Mouse (Mus musculus): ENCODE results near the gene Rnf168. TPM values are rescaled to one million over a fixed set of nuclear protein-coding genes. Genes with fewer than 3 reads are reported as not detected.
A peak's percentile ranks its signal among the peaks of the same experiment; 100 is the strongest.

Rnf168 gene
- polyA plus RNA-seq, 1 experiment from 2014 or later, result 24.0 TPM

- H3K27me3 ChIP-seq (ENCODE audit: insufficient read depth, poor library complexity, severe bottlenecking), result no peaks in the 10 kb centered on the region
- WGBS, result under 1% methylated on average over 52 of the region's 52 CpGs
- no peaks in the 10 kb centered on the region for H3K36me3 ChIP-seq
- peak; percentile 98 for DNase-seq (ENCODE audit: low spot score)
- H3K27ac ChIP-seq, result peak within 1 kb of the TSS; percentile 98
- peak within 1 kb of the TSS; percentile 72 for H3K4me3 ChIP-seq
- peaks cover 24% of the 10 kb centered on the region for H3K4me1 ChIP-seq (replicated peaks)
- H3K9me3 ChIP-seq, result no peaks in the 10 kb centered on the region
These were observed 54.8 kb downstream of the Rnf168 start, which contains the start of gene Ubxn7 for GRCm38 (mm10) chr16:32332040-32332555. TSS of gene Ubxn7 (plus strand) at chr16:32332257.

- under 1% methylated on average over 54 of the region's 54 CpGs for WGBS
- H3K36me3 ChIP-seq, result no peaks in the 10 kb centered on the region
- DNase-seq (ENCODE audit: low spot score), result peak; percentile 75
These were observed 55.6 kb downstream of the Rnf168 start for GRCm38 (mm10) chr16:32332556-32333511.

GRCm38 (mm10) chr16:32335146-32335545 lies 57.9 kb downstream of the Rnf168 start:
- 90% methylated on average over 5 of the region's 5 CpGs for WGBS
- Histone ChIP-seq H3K27ac (no peak overlapping the region), H3K9me3 (no peaks in the 10 kb centered on the region), H3K4me1 (replicated peaks) (peaks cover 24% of the 10 kb centered on the region), H3K4me3 (no peak overlapping the region), H3K36me3 (no peaks in the 10 kb centered on the region), H3K27me3 (ENCODE audit: insufficient read depth, poor library complexity, severe bottlenecking) (no peaks in the 10 kb centered on the region)
- DNase-seq (ENCODE audit: low spot score), result no peak

More at GRCm38 (mm10) chr16:32332556-32333511, 55.6 kb downstream of the Rnf168 start:
- Histone ChIP-seq H3K27ac (peak overlapping the region; percentile 98), H3K4me3 (peak overlapping the region; percentile 72), H3K27me3 (ENCODE audit: insufficient read depth, poor library complexity, severe bottlenecking) (no peaks in the 10 kb centered on the region), H3K9me3 (no peaks in the 10 kb centered on the region), H3K4me1 (replicated peaks) (peaks cover 24% of the 10 kb centered on the region)

DNA sequence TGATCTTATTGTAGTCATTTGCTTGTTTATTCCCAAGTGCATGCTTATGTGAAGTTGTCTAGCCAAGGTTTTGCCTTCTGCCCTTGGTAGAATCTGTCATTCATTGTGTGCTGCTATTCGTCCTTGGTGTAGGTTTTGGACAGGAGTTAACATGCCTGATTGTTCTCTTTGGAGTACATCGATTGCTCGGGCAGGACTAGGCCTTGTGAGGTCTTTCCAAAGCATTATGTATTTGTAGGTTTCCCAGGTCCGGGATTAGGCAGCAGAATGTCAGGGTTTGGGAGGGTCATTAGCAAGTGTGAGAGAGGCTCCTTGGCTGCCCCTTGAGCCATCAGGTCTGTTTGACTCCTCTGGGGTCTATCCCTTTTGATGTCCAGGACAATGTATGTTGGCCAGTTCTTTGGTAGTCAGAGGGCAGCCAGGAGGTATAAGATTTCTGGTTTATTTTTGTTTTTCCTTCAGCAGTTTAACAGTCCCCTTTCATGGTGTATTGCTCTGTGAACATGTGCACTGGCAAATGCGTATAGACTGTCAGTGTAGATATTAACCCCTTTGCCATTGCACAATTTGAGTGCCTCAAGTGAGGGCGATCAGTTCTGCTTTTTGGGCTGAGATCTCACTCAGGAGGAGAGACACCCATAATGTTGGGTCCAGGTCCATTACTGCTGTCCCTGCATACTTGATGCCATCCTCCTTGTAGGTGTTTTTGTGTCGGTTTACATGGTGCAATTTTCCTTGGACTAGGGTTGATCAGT lies 58.9 kb downstream of the Rnf168 start:
- Histone ChIP-seq H3K36me3 (no peaks in the 10 kb centered on the region), H3K4me1 (replicated peaks) (peaks cover 16% of the 10 kb centered on the region), H3K4me3 (no peak overlapping the region), H3K27me3 (ENCODE audit: insufficient read depth, poor library complexity, severe bottlenecking) (no peaks in the 10 kb centered on the region), H3K9me3 (no peaks in the 10 kb centered on the region), H3K27ac (no peak overlapping the region)
- 81% methylated on average over 7 of the region's 7 CpGs for WGBS
- DNase-seq (ENCODE audit: low spot score), result no peak

DNA sequence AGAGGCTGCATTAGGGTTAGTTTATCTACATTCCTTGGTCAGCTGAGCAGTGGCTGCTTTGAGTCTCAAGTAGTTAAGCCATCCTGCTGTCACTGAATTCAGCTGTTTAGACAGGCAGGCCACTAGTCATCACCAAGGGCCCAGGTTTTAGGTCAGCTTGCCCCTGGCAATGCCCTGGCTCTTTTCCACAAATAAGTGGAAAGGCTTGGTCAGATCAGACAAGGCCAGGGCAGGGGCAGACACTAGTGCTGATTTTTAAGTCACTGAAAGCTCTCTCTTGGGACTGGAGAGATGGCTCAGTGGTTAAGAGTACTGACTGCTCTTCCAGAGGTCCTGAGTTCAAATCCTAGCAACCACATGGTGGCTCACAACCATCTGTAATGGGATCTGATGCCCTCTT lies 59.7 kb downstream of the Rnf168 start:
- peaks cover 11% of the 10 kb centered on the region for H3K4me1 ChIP-seq (replicated peaks)
- H3K4me3 ChIP-seq, result no peak overlapping the region
- no peak for DNase-seq (ENCODE audit: low spot score)
- H3K27me3 ChIP-seq (ENCODE audit: insufficient read depth, poor library complexity, severe bottlenecking), result no peaks in the 10 kb centered on the region
- H3K27ac ChIP-seq, result no peak overlapping the region
- no peaks in the 10 kb centered on the region for H3K9me3 ChIP-seq
- no peaks in the 10 kb centered on the region for H3K36me3 ChIP-seq

DNA sequence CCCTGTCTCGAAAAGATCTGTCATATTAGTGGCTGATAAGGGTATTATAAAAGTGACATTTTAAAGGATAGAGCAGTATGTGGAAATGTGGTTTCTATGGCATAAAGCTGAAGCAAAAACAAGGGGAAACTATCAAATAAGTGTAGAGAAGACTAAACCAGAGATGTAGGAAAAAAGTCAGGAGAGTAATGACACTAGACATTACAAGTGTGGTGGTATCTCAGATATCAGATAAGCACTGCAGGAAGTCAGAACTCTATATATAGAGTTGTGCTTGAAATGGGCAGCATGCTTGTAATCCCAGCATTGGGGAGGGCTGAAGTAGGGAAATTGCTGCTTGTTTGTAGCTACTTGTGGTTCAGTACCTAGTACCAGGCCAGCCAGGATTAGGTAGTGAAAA lies 63.2 kb downstream of the Rnf168 start:
- Histone ChIP-seq H3K4me3 (no peak overlapping the region), H3K27me3 (ENCODE audit: insufficient read depth, poor library complexity, severe bottlenecking) (no peaks in the 10 kb centered on the region), H3K9me3 (no peaks in the 10 kb centered on the region), H3K27ac (no peak overlapping the region), H3K4me1 (replicated peaks) (no peaks in the 10 kb centered on the region; the same call in 1 of the 2 replicates), H3K36me3 (no peaks in the 10 kb centered on the region)
- DNase-seq (ENCODE audit: low spot score), result no peak
- WGBS, result 92% methylated on average over 1 of the region's 1 CpGs

- H3K9me3 ChIP-seq, result no peaks in the 10 kb centered on the region
- no peaks in the 10 kb centered on the region for H3K36me3 ChIP-seq
- DNase-seq (ENCODE audit: low spot score), result no peak
- no peak overlapping the region for H3K4me3 ChIP-seq
- H3K27me3 ChIP-seq (ENCODE audit: insufficient read depth, poor library complexity, severe bottlenecking), result no peaks in the 10 kb centered on the region
- no peaks in the 10 kb centered on the region for H3K4me1 ChIP-seq (replicated peaks)
- no peak overlapping the region for H3K27ac ChIP-seq
These were observed 68.3 kb downstream of the Rnf168 start for GRCm38 (mm10) chr16:32345521-32345920.

DNA sequence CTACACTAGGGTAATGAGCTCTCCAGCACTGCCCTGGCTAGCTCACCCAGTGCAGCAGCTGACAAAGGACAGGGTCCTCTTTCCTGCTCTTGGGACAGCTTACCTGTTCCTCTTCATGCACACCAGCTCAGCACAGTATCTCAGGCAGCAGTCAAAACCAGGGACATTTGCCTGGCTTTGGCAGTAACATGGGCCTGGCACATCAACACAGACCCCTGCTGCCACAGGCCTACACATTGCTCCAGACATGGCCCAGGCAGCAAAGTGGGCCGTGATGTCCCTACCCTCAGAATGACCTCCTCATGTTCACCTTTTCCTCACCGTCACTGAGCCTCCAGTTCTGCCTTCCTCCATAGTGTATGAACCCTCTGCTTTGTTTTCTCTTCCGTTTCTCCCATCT lies 73.5 kb downstream of the Rnf168 start:
- no peaks in the 10 kb centered on the region for H3K4me1 ChIP-seq (replicated peaks)

More for the DNA sequence above, 73.5 kb downstream of the Rnf168 start:
- Histone ChIP-seq H3K9me3 (no peaks in the 10 kb centered on the region), H3K36me3 (peaks cover 34% of the 10 kb centered on the region), H3K27me3 (ENCODE audit: insufficient read depth, poor library complexity, severe bottlenecking) (no peaks in the 10 kb centered on the region), H3K27ac (no peak overlapping the region), H3K4me3 (no peak overlapping the region)
- DNase-seq (ENCODE audit: low spot score), result no peak
- 91% methylated on average over 3 of the region's 3 CpGs for WGBS

MicroRNA genes within 50 kb of the gene (microRNA counts, 519-probe panel; counts per million panel counts)
- microRNA mmu-miR-1946a, result 1,255 counts per million, percentile 77 among the panel's probes with 10 or more counts

Other genes with a start within 250 kb of the Rnf168 start
- gene Pak2, start 198.1 kb upstream of the Rnf168 start, polyA plus RNA-seq (2016; fragmentation: Nextera tagmentation; extraction: Ambion mirVana), result 35.7 and 39.4 TPM in 2 replicates
- 149 and 159 TPM in 2 replicates for gene Pigx, start 177.7 kb upstream of the Rnf168 start, polyA plus RNA-seq (2016; fragmentation: Nextera tagmentation; extraction: Ambion mirVana)
- gene Cep19, start 177.7 kb upstream of the Rnf168 start, polyA plus RNA-seq (2016; fragmentation: Nextera tagmentation; extraction: Ambion mirVana), result 37.9 and 39.4 TPM in 2 replicates
- 7.8 and 11.1 TPM in 2 replicates for gene Nrros, start 111.9 kb upstream of the Rnf168 start, polyA plus RNA-seq (2016; fragmentation: Nextera tagmentation; extraction: Ambion mirVana)
- not detected in 2 replicates for gene Bex6, start 97.6 kb upstream of the Rnf168 start, polyA plus RNA-seq (2016; fragmentation: Nextera tagmentation; extraction: Ambion mirVana)
- 9.0 and 10.6 TPM in 2 replicates for gene Fbxo45, start 30.3 kb upstream of the Rnf168 start, polyA plus RNA-seq (2016; fragmentation: Nextera tagmentation; extraction: Ambion mirVana)
- 17.4 and 19.0 TPM in 2 replicates for gene Wdr53, start 30.2 kb upstream of the Rnf168 start, polyA plus RNA-seq (2016; fragmentation: Nextera tagmentation; extraction: Ambion mirVana)
- gene Smco1, start 6.0 kb upstream of the Rnf168 start, polyA plus RNA-seq (2016; fragmentation: Nextera tagmentation; extraction: Ambion mirVana), result 0.10 TPM in 1 of 2 replicates, not detected in the other
- gene Ubxn7, start 54.8 kb downstream of the Rnf168 start, polyA plus RNA-seq (2016; fragmentation: Nextera tagmentation; extraction: Ambion mirVana), result 25.2 and 27.0 TPM in 2 replicates
- gene Tm4sf19, start 123.0 kb downstream of the Rnf168 start, polyA plus RNA-seq (2016; fragmentation: Nextera tagmentation; extraction: Ambion mirVana), result not detected in 2 replicates
- gene Tctex1d2, start 142.2 kb downstream of the Rnf168 start, polyA plus RNA-seq (2016; fragmentation: Nextera tagmentation; extraction: Ambion mirVana), result 34.7 and 35.9 TPM in 2 replicates
- gene Pcyt1a, start 153.5 kb downstream of the Rnf168 start, polyA plus RNA-seq (2016; fragmentation: Nextera tagmentation; extraction: Ambion mirVana), result 38.6 and 42.9 TPM in 2 replicates
- gene Slc51a, start 210.4 kb downstream of the Rnf168 start, polyA plus RNA-seq (2016; fragmentation: Nextera tagmentation; extraction: Ambion mirVana), result 0.20 and 0.44 TPM in 2 replicates
- gene Zdhhc19, start 218.8 kb downstream of the Rnf168 start, polyA plus RNA-seq (2016; fragmentation: Nextera tagmentation; extraction: Ambion mirVana), result not detected in 2 replicates

Data from hindbrain, embryonic 10.5 days (tissue).